Mouse (Mus musculus): ENCODE results near the gene Ptpn14. TPM values are rescaled to one million over a fixed set of nuclear protein-coding genes. Genes with fewer than 3 reads are reported as not detected.

Ptpn14 gene
- polyA plus RNA-seq, 1 experiment from 2014 or later: 9.6 TPM

DNA sequence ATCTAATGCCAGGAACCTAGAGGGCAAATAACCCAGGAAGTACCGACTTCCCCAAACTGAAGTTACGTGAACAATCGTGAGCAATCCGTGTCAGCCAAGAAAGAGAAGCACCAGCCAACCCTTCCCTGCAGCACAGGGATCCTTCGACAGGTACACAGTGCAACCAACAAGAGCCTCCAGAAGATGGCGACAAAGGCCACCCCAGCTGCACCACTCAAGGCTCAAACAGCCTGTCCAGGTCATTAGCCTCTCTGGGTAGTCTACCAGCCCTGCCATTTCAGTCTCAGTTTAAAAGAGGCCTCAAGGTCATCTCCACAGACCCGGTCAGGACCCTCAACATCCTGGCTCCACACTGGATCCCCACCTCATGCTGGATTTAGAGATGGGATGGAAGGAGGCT is 159.4 kb downstream of the Ptpn14 start:
- Histone ChIP-seq H3K4me3 (ENCODE audit: low read length) (no peak overlapping the region), H3K36me3 (ENCODE audit: control insufficient read depth, insufficient read depth) (peaks cover 13% of the 10 kb centered on the region), H3K27ac (ENCODE audit: low read length) (peak overlapping the region; percentile 71), H3K4me1 (ENCODE audit: control insufficient read depth, insufficient read depth, low read length) (peaks cover 19% of the 10 kb centered on the region), H3K9ac (ENCODE audit: low read length) (peak overlapping the region; percentile 5; the same call in 1 of the 2 replicates), H3K9me3 (replicated peaks; ENCODE audit: control insufficient read depth, low read length) (no peaks in the 10 kb centered on the region), H3K27me3 (ENCODE audit: control insufficient read depth, insufficient read depth, low read length) (no peaks in the 10 kb centered on the region), H3K4me2 (ENCODE audit: low read depth, low read length) (no peak overlapping the region)
- 26% methylated on average over 7 of the region's 7 CpGs for WGBS
- ATAC-seq (replicated peaks; ENCODE audit: extremely low read depth, insufficient read depth, low FRiP score): peak; percentile 39; the same call in 1 of the 2 replicates

DNA sequence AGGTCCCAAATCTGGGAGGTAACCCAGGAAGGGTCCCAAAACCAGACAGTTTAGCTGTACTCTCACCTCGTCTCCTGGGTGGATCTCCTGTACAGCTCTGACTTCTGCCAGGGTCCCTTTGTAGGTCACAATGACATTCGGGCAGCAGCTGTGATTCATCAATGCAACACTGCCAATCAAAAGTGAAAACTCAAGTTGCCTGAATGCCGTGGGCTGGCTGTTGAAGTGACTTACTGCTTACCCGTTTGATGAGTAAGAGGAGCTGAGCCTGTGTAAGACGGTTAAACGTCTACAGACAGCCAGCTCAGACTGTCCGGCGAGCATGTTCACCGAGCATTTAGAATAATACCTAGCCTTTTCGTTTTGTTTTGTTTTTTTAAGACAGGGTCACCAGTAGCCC is 160.7 kb downstream of the Ptpn14 start:
- H3K4me1 ChIP-seq (ENCODE audit: control insufficient read depth, insufficient read depth, low read length): peaks cover 15% of the 10 kb centered on the region
- peak overlapping the region; percentile 18; the same call in 1 of the 2 replicates for H3K9ac ChIP-seq (ENCODE audit: low read length)
- H3K4me3 ChIP-seq (ENCODE audit: low read length): no peak overlapping the region
- H3K27me3 ChIP-seq (ENCODE audit: control insufficient read depth, insufficient read depth, low read length): no peaks in the 10 kb centered on the region
- peaks cover 24% of the 10 kb centered on the region for H3K36me3 ChIP-seq (ENCODE audit: control insufficient read depth, insufficient read depth)
- no peak overlapping the region for H3K4me2 ChIP-seq (ENCODE audit: low read depth, low read length)
- peak overlapping the region; percentile 28; the same call in 1 of the 2 replicates for H3K27ac ChIP-seq (ENCODE audit: low read length)
- no peaks in the 10 kb centered on the region for H3K9me3 ChIP-seq (replicated peaks; ENCODE audit: control insufficient read depth, low read length)
- ATAC-seq (replicated peaks; ENCODE audit: extremely low read depth, insufficient read depth, low FRiP score): no peak
- WGBS: 45% methylated on average over 10 of the region's 10 CpGs

DNA sequence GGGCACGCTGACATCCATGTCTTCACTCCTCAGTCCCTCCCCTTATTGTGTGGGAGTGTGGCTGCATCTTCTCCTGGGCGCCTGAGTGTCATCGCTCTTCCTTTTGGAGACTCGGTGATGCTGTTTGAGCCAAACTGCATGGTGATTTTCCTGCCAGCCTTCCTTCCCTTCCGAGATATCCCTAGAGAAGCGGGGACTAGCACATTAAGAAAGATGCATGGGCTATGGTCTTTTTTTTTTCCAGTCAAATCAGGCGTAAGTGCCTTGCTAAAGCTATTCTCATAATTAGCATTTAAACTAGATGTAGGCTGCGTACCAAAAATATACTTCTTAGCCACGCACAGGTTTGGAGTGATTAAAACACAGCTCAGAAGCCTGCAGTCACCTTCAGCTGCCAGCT is 166.1 kb downstream of the Ptpn14 start:
- H3K27me3 ChIP-seq (ENCODE audit: control insufficient read depth, insufficient read depth, low read length): no peaks in the 10 kb centered on the region
- H3K4me1 ChIP-seq (ENCODE audit: control insufficient read depth, insufficient read depth, low read length): peaks cover 23% of the 10 kb centered on the region
- no peak overlapping the region for H3K4me2 ChIP-seq (ENCODE audit: low read depth, low read length)
- peaks cover 43% of the 10 kb centered on the region for H3K36me3 ChIP-seq (ENCODE audit: control insufficient read depth, insufficient read depth)
- WGBS: 85% methylated on average over 9 of the region's 9 CpGs
- H3K4me3 ChIP-seq (ENCODE audit: low read length): no peak overlapping the region
- ATAC-seq (replicated peaks; ENCODE audit: extremely low read depth, insufficient read depth, low FRiP score): no peak
- no peak overlapping the region for H3K27ac ChIP-seq (ENCODE audit: low read length)
- no peak overlapping the region for H3K9ac ChIP-seq (ENCODE audit: low read length)
- H3K9me3 ChIP-seq (replicated peaks; ENCODE audit: control insufficient read depth, low read length): no peaks in the 10 kb centered on the region

DNA sequence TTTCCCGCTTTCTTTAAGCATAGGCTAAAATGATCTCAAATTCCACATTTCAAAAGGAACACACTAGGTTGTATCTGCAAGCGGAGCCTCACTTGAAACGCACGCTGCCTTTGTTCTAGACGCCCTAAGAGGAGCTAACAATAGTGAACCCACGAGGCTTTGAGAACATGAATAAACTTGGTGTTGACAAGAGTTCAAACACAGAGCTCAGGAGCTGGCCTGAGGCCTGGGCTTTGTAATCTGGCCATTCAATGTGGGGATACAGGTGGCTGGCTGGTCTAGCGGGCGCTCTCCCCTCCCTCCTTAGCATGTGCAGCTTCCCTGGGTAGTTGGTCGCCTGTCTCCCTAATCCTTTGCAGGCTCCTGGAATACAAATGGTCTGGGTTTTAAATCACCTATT is 169.8 kb downstream of the Ptpn14 start:
- H3K4me2 ChIP-seq (ENCODE audit: low read depth, low read length): no peak overlapping the region
- peak; percentile 64 for ATAC-seq (replicated peaks; ENCODE audit: extremely low read depth, insufficient read depth, low FRiP score)
- H3K36me3 ChIP-seq (ENCODE audit: control insufficient read depth, insufficient read depth): peaks cover 44% of the 10 kb centered on the region
- no peaks in the 10 kb centered on the region for H3K9me3 ChIP-seq (replicated peaks; ENCODE audit: control insufficient read depth, low read length)
- WGBS: 52% methylated on average over 9 of the region's 9 CpGs
- peak overlapping the region; percentile 64 for H3K27ac ChIP-seq (ENCODE audit: low read length)
- no peak overlapping the region for H3K4me3 ChIP-seq (ENCODE audit: low read length)
- H3K4me1 ChIP-seq (ENCODE audit: control insufficient read depth, insufficient read depth, low read length): peaks cover 36% of the 10 kb centered on the region
- peak overlapping the region; percentile 45 for H3K9ac ChIP-seq (ENCODE audit: low read length)
- H3K27me3 ChIP-seq (ENCODE audit: control insufficient read depth, insufficient read depth, low read length): no peaks in the 10 kb centered on the region

DNA sequence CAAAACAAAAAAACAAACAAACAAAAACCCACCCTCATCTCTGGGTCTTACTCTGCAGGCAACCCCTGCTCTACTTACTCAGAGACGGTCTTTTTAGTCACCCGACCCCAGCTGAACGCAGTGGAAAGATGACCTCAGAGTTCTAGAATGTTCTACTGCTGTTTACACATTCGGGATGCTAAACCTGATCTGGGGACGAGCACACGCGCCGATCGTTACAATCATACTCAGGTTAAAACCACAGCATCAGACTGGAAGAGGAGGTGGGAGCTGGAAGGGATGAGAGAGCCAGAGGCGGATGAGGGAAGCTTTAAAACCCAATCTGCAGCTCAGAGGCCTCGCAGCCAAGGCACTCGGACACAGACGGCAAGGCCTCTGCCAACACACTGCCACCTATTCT is 170.6 kb downstream of the Ptpn14 start:
- peak overlapping the region; percentile 64 for H3K27ac ChIP-seq (ENCODE audit: low read length)
- H3K4me3 ChIP-seq (ENCODE audit: low read length): no peak overlapping the region
- H3K4me2 ChIP-seq (ENCODE audit: low read depth, low read length): no peak overlapping the region
- ATAC-seq (replicated peaks; ENCODE audit: extremely low read depth, insufficient read depth, low FRiP score): no peak
- no peaks in the 10 kb centered on the region for H3K27me3 ChIP-seq (ENCODE audit: control insufficient read depth, insufficient read depth, low read length)
- peaks cover 36% of the 10 kb centered on the region for H3K4me1 ChIP-seq (ENCODE audit: control insufficient read depth, insufficient read depth, low read length)
- H3K9ac ChIP-seq (ENCODE audit: low read length): peak overlapping the region; percentile 24; the same call in 1 of the 2 replicates
- 50% methylated on average over 13 of the region's 13 CpGs for WGBS
- H3K9me3 ChIP-seq (replicated peaks; ENCODE audit: control insufficient read depth, low read length): no peaks in the 10 kb centered on the region
- H3K36me3 ChIP-seq (ENCODE audit: control insufficient read depth, insufficient read depth): peaks cover 37% of the 10 kb centered on the region

DNA sequence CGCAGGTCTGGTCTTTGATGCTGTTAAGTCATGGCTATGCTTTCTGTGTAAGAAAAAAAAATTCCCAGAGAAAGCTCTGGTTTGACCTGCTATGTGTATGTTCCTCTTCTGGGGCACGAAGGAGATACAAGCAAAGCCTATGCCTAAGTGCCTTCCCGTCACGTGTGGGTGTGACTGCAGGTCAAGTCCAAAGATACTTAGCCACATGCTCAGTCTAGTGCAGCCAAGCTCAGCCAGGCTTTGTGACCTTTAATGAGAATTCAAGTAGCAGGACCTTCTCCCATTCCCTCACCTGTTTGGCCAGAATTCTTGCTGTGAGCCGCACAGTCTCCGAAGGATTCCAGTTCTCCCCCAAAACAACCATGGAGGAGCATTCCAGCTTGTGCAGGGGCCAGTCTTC is 171.5 kb downstream of the Ptpn14 start:
- 74% methylated on average over 6 of the region's 6 CpGs for WGBS
- no peaks in the 10 kb centered on the region for H3K9me3 ChIP-seq (replicated peaks; ENCODE audit: control insufficient read depth, low read length)
- peaks cover 36% of the 10 kb centered on the region for H3K4me1 ChIP-seq (ENCODE audit: control insufficient read depth, insufficient read depth, low read length)
- H3K27me3 ChIP-seq (ENCODE audit: control insufficient read depth, insufficient read depth, low read length): no peaks in the 10 kb centered on the region
- H3K27ac ChIP-seq (ENCODE audit: low read length): peak overlapping the region; percentile 64
- H3K36me3 ChIP-seq (ENCODE audit: control insufficient read depth, insufficient read depth): peaks cover 28% of the 10 kb centered on the region
- H3K9ac ChIP-seq (ENCODE audit: low read length): no peak overlapping the region; the same call in 1 of the 2 replicates
- no peak; the same call in 1 of the 2 replicates for ATAC-seq (replicated peaks; ENCODE audit: extremely low read depth, insufficient read depth, low FRiP score)
- no peak overlapping the region for H3K4me2 ChIP-seq (ENCODE audit: low read depth, low read length)
- no peak overlapping the region for H3K4me3 ChIP-seq (ENCODE audit: low read length)

DNA sequence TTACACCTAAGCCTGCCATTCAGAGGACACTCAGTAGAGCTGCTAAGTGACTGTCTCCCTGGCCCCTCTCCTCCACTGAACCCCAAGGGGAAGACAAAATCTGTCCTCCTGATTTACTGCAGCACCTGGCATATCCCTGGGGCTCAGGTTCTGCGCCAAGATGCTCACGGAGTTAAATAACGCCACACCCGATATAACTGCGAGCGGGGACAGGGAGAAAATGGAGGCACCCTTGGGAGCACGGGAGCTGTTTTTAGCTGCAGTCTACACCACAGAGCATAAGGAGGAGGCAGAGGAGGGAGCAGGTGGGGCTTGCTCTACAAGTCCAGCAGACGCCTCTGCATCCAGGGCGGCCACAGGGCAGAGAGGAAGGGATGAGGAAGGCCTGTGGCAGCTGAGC is 174.3 kb downstream of the Ptpn14 start:
- peaks cover 35% of the 10 kb centered on the region for H3K4me1 ChIP-seq (ENCODE audit: control insufficient read depth, insufficient read depth, low read length)
- H3K4me2 ChIP-seq (ENCODE audit: low read depth, low read length): no peak overlapping the region
- ATAC-seq (replicated peaks; ENCODE audit: extremely low read depth, insufficient read depth, low FRiP score): no peak
- 72% methylated on average over 9 of the region's 9 CpGs for WGBS
- no peaks in the 10 kb centered on the region for H3K27me3 ChIP-seq (ENCODE audit: control insufficient read depth, insufficient read depth, low read length)
- H3K9me3 ChIP-seq (replicated peaks; ENCODE audit: control insufficient read depth, low read length): no peaks in the 10 kb centered on the region
- H3K36me3 ChIP-seq (ENCODE audit: control insufficient read depth, insufficient read depth): peaks cover 7% of the 10 kb centered on the region
- H3K27ac ChIP-seq (ENCODE audit: low read length): no peak overlapping the region
- H3K9ac ChIP-seq (ENCODE audit: low read length): no peak overlapping the region
- no peak overlapping the region for H3K4me3 ChIP-seq (ENCODE audit: low read length)

DNA sequence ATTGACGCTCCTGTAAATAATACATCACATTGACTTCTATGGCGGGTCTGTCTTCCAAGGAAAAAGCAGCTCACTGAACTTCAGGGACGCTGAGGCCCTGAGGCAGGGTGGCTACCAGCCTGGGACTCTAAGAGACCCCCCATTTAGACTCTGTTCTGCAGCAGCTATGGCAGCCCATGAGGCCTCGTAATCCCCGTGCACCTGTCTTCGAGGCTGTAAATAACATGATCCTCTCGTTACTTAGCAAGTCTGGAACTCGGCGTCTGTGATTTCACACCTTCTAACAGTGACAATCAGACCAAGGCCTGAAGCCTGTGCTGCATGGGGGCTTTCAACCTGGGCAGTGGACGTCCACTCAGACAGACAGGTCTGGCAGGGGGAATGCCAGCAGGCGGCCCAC is 175.1 kb downstream of the Ptpn14 start:
- no peaks in the 10 kb centered on the region for H3K9me3 ChIP-seq (replicated peaks; ENCODE audit: control insufficient read depth, low read length)

DNA sequence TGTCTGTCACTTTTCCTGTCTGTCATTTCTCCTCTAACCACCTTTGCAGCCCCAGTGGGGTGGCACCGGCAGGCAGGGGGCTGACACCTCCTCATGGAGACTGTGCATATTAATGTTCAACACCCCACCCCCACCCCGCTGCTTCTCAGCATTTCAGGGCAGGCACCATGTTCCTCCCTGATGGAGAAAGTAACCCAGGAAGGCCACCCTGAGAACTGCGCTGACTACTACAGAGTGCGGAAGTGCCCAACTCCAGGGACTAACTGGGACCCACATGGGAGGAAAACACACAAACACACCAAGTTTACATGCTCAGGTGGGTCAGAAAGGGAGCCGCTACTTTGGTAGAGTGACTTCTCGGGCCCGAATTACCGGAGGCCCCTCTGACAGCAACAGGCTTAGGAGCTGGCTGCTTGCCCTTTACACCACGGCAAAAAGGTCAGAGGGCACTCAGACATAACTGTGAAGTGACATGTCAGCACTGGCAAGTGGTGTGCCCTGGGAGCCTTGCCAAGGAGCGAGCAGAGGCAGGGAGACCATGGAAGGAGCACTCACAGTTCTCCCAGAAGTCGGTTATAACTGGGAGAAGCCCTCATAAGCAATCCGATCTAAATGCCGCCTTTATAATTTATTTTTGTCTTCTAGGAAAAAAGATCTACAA is 182.7 kb downstream of the Ptpn14 start:
- Histone ChIP-seq H3K9me3 (replicated peaks; ENCODE audit: control insufficient read depth, low read length) (no peaks in the 10 kb centered on the region), H3K36me3 (ENCODE audit: control insufficient read depth, insufficient read depth) (0 out of 2 replicates have a peak, but pooled peaks cover 2% of the 10 kb centered on the region), H3K27me3 (ENCODE audit: control insufficient read depth, insufficient read depth, low read length) (no peaks in the 10 kb centered on the region), H3K9ac (ENCODE audit: low read length) (peak overlapping the region; percentile 63), H3K4me3 (ENCODE audit: low read length) (peak overlapping the region; percentile 21; the same call in 1 of the 2 replicates), H3K4me1 (ENCODE audit: control insufficient read depth, insufficient read depth, low read length) (peaks cover 42% of the 10 kb centered on the region), H3K4me2 (ENCODE audit: low read depth, low read length) (peak overlapping the region; percentile 55), H3K27ac (ENCODE audit: low read length) (peak overlapping the region; percentile 90)
- WGBS: 26% methylated on average over 13 of the region's 13 CpGs
- ATAC-seq (replicated peaks; ENCODE audit: extremely low read depth, insufficient read depth, low FRiP score): peak; percentile 66

More for the DNA sequence above, 175.1 kb downstream of the Ptpn14 start:
- Histone ChIP-seq H3K4me1 (ENCODE audit: control insufficient read depth, insufficient read depth, low read length) (peaks cover 27% of the 10 kb centered on the region), H3K36me3 (ENCODE audit: control insufficient read depth, insufficient read depth) (peaks cover 7% of the 10 kb centered on the region), H3K4me3 (ENCODE audit: low read length) (no peak overlapping the region), H3K9ac (ENCODE audit: low read length) (no peak overlapping the region), H3K4me2 (ENCODE audit: low read depth, low read length) (no peak overlapping the region), H3K27ac (ENCODE audit: low read length) (no peak overlapping the region), H3K27me3 (ENCODE audit: control insufficient read depth, insufficient read depth, low read length) (no peaks in the 10 kb centered on the region)
- 64% methylated on average over 11 of the region's 11 CpGs for WGBS
- no peak for ATAC-seq (replicated peaks; ENCODE audit: extremely low read depth, insufficient read depth, low FRiP score)
